Comparison of ENCODE assay signal across 8 mouse cellular contexts in the genomic region with DNA sequence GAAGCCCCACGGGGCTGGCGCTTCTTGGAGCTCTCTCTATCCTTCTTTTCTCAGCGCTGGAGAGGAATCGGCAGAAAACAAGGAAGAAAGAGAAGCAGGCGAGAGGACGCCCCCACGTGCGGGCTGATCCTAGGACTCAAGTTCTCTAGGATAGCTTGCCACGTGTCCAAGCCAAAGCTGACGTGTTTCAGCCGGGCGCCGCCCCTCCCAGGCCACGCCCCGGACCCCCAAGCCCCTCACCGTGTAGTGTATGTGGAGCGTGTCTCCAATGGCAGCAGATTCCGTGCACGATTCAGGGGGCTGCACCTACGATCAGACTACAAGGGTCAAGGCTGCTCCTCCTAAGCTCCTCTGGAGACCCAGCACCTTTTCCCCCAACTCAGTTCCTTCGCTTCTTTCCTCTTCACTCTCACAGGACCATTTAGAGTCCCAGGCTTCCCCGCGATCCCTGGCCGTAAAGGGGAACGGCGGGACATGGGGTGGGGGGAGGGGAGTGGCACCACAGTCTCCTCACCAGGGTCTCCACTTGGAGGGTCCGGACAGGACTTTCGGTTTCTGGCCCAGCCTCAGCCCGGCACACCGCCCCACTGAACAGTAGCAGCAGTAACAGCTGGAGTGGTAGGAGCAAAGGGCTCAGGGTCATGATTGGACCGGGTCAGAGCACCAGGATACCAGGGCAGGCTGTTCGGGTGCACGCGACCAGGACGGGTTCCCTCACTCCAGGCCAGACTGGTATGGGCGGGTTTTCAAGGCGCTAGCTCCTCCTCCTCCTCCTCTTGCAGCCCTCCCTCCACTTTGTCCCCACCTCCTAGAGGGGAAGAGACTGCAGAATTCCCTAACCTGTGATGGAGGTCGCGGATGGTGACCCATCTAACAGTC. TPM values are rescaled to one million over a fixed set of nuclear protein-coding genes. Genes with fewer than 3 reads are reported as not detected.
DNase-seq lines count a peak whose midpoint lies in the region; ATAC-seq and TF ChIP-seq lines count a peak whose summit lies in the region.

A gene (minus strand): TSS at position 756 of the 879 bp plus-strand sequence.

- H3K4me2 ChIP-seq in forebrain, embryonic 12.5 days = peak within 1 kb of the TSS; percentile 84

- no peak for DNase-seq in left cerebral cortex, adult 2 months (ENCODE audit: extremely low spot score in 1 of 2, low spot score in 2 of 2)
- DNase-seq in left cerebral cortex, adult 8-10 months (ENCODE audit: low spot score in 2 of 2) = no peak
- peak; percentile 34 for DNase-seq in c-Kit-positive CD71-positive TER-119-positive erythroid progenitor cells, embryonic 14.5 days (ENCODE audit: low spot score)
- DNase-seq in heart, postnatal 25 days (ENCODE audit: low spot score) = peak; percentile 40
- peak; percentile 70 to 83 for DNase-seq in kidney, postnatal 4 days
- peak; percentile 38 for DNase-seq in splenic B cell, adult 2 months (ENCODE audit: low read depth, low spot score)

- H3K9me3 ChIP-seq in forebrain, embryonic 12.5 days = no peaks in the 10 kb centered on the region

- no peaks in the 10 kb centered on the region for H3K36me3 ChIP-seq in forebrain, embryonic 12.5 days (replicated peaks)
- H3K36me3 ChIP-seq in splenic B cell, adult 2 months (ENCODE audit: control insufficient read depth, insufficient read depth, low read length, poor library complexity, severe bottlenecking) = no peaks in the 10 kb centered on the region

- intact Hi-C loops in left cerebral cortex, adult 2 months (cut with DNase I) = no loop called here
- intact Hi-C loops in heart, postnatal 25 days (cut with DNase I) = no loop called here

- H3K27me3 ChIP-seq in forebrain, embryonic 12.5 days = peaks cover 57% of the 10 kb centered on the region
- H3K27me3 ChIP-seq in splenic B cell, adult 2 months (ENCODE audit: control insufficient read depth, insufficient read depth, low read length, poor library complexity, severe bottlenecking) = no peaks in the 10 kb centered on the region; the same call in 1 of the 2 replicates

- under 1% methylated on average over 39 of the region's 39 CpGs for WGBS in forebrain, embryonic 12.5 days

- no peak for TF ChIP-seq CTCF in left cerebral cortex, adult 2 months (IDR thresholded peaks at IDR 0.05)

- H3K4me3 ChIP-seq in left cerebral cortex, adult 2 months = peak within 1 kb of the TSS; percentile 54
- peak within 1 kb of the TSS; percentile 43 for H3K4me3 ChIP-seq in forebrain, embryonic 12.5 days (replicated peaks)

- peak; percentile 76 for ATAC-seq in forebrain, embryonic 12.5 days (ENCODE audit: low FRiP score)
- ATAC-seq in megakaryocyte progenitor cell, adult 5-6 weeks (replicated peaks; ENCODE audit: poor library complexity) = peak; percentile 81

- peak within 1 kb of the TSS; percentile 47 for H3K9ac ChIP-seq in forebrain, embryonic 12.5 days

- no peak within 1 kb of the TSS for H3K27ac ChIP-seq in left cerebral cortex, adult 2 months
- H3K27ac ChIP-seq in forebrain, embryonic 12.5 days = no peak within 1 kb of the TSS

- peaks cover 38% of the 10 kb centered on the region for H3K4me1 ChIP-seq in forebrain, embryonic 12.5 days

RNA-seq across cellular contexts. Expression of the gene that starts here (rescaled TPM):
- total RNA-seq in left cerebral cortex, adult 2 months (2021) = 1 to 10 TPM; 1.9 TPM
- 1 to 10 TPM; 1.1 to 2.3 (median 2.0) TPM for total RNA-seq in left cerebral cortex, adult 8-10 months (2022)
- polyA plus RNA-seq in forebrain, embryonic 12.5 days (2016; fragmentation: Nextera tagmentation; extraction: Ambion mirVana) = 6.2 and 8.5 TPM in 2 replicates
- 1 to 10 TPM; 4.7 to 7.2 TPM for total RNA-seq in heart, postnatal 25 days (2021)
- 45.2 and 50.0 TPM in 2 replicates for total RNA-seq in megakaryocyte progenitor cell, adult 5-6 weeks (2015)
- total RNA-seq in megakaryocyte progenitor cell, adult 5-6 weeks (2017) = 35.5 and 62.3 TPM in 2 replicates

Comparison
In these comparisons a context has a peak if more than half of its experiments do, and no peak if none do; other contexts are left out.
1. RNA of the gene that starts here (total RNA-seq): 35.5 to 62.3 TPM in megakaryocyte progenitor cell, adult 5-6 weeks; 4.7 to 7.2 TPM in heart, postnatal 25 days, 1.1 to 2.3 TPM in left cerebral cortex, adult 8-10 months and 1.9 TPM in left cerebral cortex, adult 2 months; every median in the first group is over 4 times any median in the second.
2. DNase-seq: peak in c-Kit-positive CD71-positive TER-119-positive erythroid progenitor cells, embryonic 14.5 days (single experiment), heart, postnatal 25 days (single experiment), kidney, postnatal 4 days (2 of 2) and splenic B cell, adult 2 months (single experiment); none in left cerebral cortex, adult 2 months (0 of 2) and left cerebral cortex, adult 8-10 months (0 of 2).